Mouse (Mus musculus): ENCODE measurements around the gene Aph1c. TPM values are rescaled to one million over a fixed set of nuclear protein-coding genes. Genes with fewer than 3 reads are reported as not detected.

Aph1c gene
- polyA plus RNA-seq, 1 experiment from 2014 or later: 1.7 TPM

GRCm38 (mm10) chr9:66768721-66769120 is 65.8 kb downstream of the Aph1c start:
- H3K9ac ChIP-seq: no peak overlapping the region
- ATAC-seq (ENCODE audit: low FRiP score): no peak
- WGBS: 86% methylated on average over 1 of the region's 1 CpGs

More at GRCm38 (mm10) chr9:66768721-66769120, 65.8 kb downstream of the Aph1c start:
- no peaks in the 10 kb centered on the region for H3K27me3 ChIP-seq
- H3K4me1 ChIP-seq: no peaks in the 10 kb centered on the region
- no peak overlapping the region for H3K4me3 ChIP-seq (replicated peaks)
- H3K9me3 ChIP-seq: no peaks in the 10 kb centered on the region
- H3K36me3 ChIP-seq (replicated peaks): no peaks in the 10 kb centered on the region
- H3K4me2 ChIP-seq: no peak overlapping the region
- no peak overlapping the region for H3K27ac ChIP-seq

Other genes with a start within 250 kb of the Aph1c start
- gene Usp3, start 241.6 kb downstream of the Aph1c start, polyA plus RNA-seq (2016; fragmentation: Nextera tagmentation; extraction: Ambion mirVana): 121 and 122 TPM in 2 replicates
- 0.91 and 1.6 TPM in 2 replicates for gene Car12, start 121.0 kb downstream of the Aph1c start, polyA plus RNA-seq (2016; fragmentation: Nextera tagmentation; extraction: Ambion mirVana)
- 20.4 and 22.5 TPM in 2 replicates for gene Aph1b, start 39.2 kb downstream of the Aph1c start, polyA plus RNA-seq (2016; fragmentation: Nextera tagmentation; extraction: Ambion mirVana)
- gene Gm10647, start 37.7 kb downstream of the Aph1c start, polyA plus RNA-seq (2016; fragmentation: Nextera tagmentation; extraction: Ambion mirVana): 0.19 and 0.43 TPM in 2 replicates
- 50.3 and 50.7 TPM in 2 replicates for gene Rab8b, start 85.0 kb upstream of the Aph1c start, polyA plus RNA-seq (2016; fragmentation: Nextera tagmentation; extraction: Ambion mirVana)
- 588 and 598 TPM in 2 replicates for gene Rps27l, start 111.4 kb upstream of the Aph1c start, polyA plus RNA-seq (2016; fragmentation: Nextera tagmentation; extraction: Ambion mirVana)
- gene Lactb, start 140.8 kb upstream of the Aph1c start, polyA plus RNA-seq (2016; fragmentation: Nextera tagmentation; extraction: Ambion mirVana): 8.8 and 9.7 TPM in 2 replicates
- gene Tpm1, start 214.7 kb upstream of the Aph1c start, polyA plus RNA-seq (2016; fragmentation: Nextera tagmentation; extraction: Ambion mirVana): 218 and 280 TPM in 2 replicates